Mouse (Mus musculus) MEL (cell line): ENCODE results near the gene Ptprf. TPM values are rescaled to one million over a fixed set of nuclear protein-coding genes. Genes with fewer than 3 reads are reported as not detected.
A peak's percentile ranks its signal among the peaks of the same experiment; 100 is the strongest.

Experiments used
- DNase-seq: peaks from one replicate; pipeline ENCODE4 v3.0.0; 2011; ENCODE audit warnings: low read depth, low spot score
- H3K27ac ChIP-seq: 2 replicates; pipeline ENCODE4 v1.5.1; 2012; ENCODE audit warnings: low read depth, mild to moderate bottlenecking, control low read depth, low read length, moderate library complexity; ENCODE audit not compliant: control insufficient read depth
- H3K27me3 ChIP-seq, 2 experiments: fragments of 150-350 bp in 1 of 2; sonication (generic) in 1 of 2; 2 replicates each; pipeline ENCODE4 v1.6.1; 2012; ENCODE audit warnings: low read length in 2 of 2, mild to moderate bottlenecking in 2 of 2, improper control_type of control experiment in 1 of 2, moderate library complexity in 1 of 2; ENCODE audit not compliant: insufficient read depth in 2 of 2, control insufficient read depth in 1 of 2
- H3K36me3 ChIP-seq, 2 experiments: 2 replicates each; pipeline ENCODE4 v1.6.1; 2012 to 2014; ENCODE audit warnings: low read length in 2 of 2, improper control_type of control experiment in 1 of 2, inconsistent platforms in 1 of 2, mild to moderate bottlenecking in 1 of 2; ENCODE audit not compliant: insufficient read depth in 2 of 2, control insufficient read depth in 1 of 2
- H3K4me1 ChIP-seq, 2 experiments: fragments of 150-350 bp in 1 of 2; sonication (generic) in 1 of 2; 2 replicates each; pipeline ENCODE4 v1.6.1; 2012; ENCODE audit warnings: low read length in 2 of 2, improper control_type of control experiment in 1 of 2, mild to moderate bottlenecking in 1 of 2; ENCODE audit not compliant: insufficient read depth in 2 of 2, control insufficient read depth in 1 of 2
- H3K4me3 ChIP-seq, 2 experiments: fragments of 150-350 bp in 1 of 2; sonication (generic) in 1 of 2; 2 replicates each; pipeline ENCODE4 v1.5.1; 2012; ENCODE audit warnings: low read depth in 2 of 2, low read length in 2 of 2, mild to moderate bottlenecking in 2 of 2, moderate library complexity in 2 of 2, control low read depth in 1 of 2, improper control_type of control experiment in 1 of 2; ENCODE audit not compliant: control insufficient read depth in 1 of 2, insufficient read depth in 1 of 2
- H3K79me2 ChIP-seq: 2 replicates; pipeline ENCODE4 v1.6.1; 2012; ENCODE audit warnings: mild to moderate bottlenecking, low read length, moderate library complexity; ENCODE audit not compliant: control insufficient read depth, poor library complexity, insufficient read depth
- H3K9ac ChIP-seq: 2 replicates; pipeline ENCODE4 v1.6.1; 2012; ENCODE audit warnings: low read depth, mild to moderate bottlenecking, control low read depth, low read length, moderate library complexity; ENCODE audit not compliant: control insufficient read depth, poor library complexity, severe bottlenecking
- H3K9me3 ChIP-seq: fragments of 150-350 bp; sonication (generic); replicated peaks from 2 replicates; pipeline ENCODE4 v1.6.1; 2012; ENCODE audit warnings: mild to moderate bottlenecking, low read length, improper control_type of control experiment, moderate library complexity; ENCODE audit not compliant: insufficient read depth
- CHD1 ChIP-seq: IDR thresholded peaks from 2 replicates; pipeline ENCODE4 v1.6.1; 2012; ENCODE audit warnings: low read depth, mild to moderate bottlenecking, inconsistent platforms, low read length, improper control_type of control experiment
- CTCF ChIP-seq, 3 experiments: IDR thresholded peaks in 2 of 3; conservative IDR thresholded peaks in 1 of 3; 2 replicates each; pipeline ENCODE4 v1.5.1; 2011 to 2012; ENCODE audit warnings: low read length in 3 of 3, low read depth in 2 of 3, mild to moderate bottlenecking in 2 of 3, improper control_type of control experiment in 1 of 3, inconsistent platforms in 1 of 3, mixed read lengths in 1 of 3, moderate library complexity in 1 of 3; ENCODE audit not compliant: control insufficient read depth in 1 of 3, insufficient read depth in 1 of 3, poor library complexity in 1 of 3, severe bottlenecking in 1 of 3
- E2F4 ChIP-seq: IDR thresholded peaks from 2 replicates; pipeline ENCODE4 v1.6.1; 2011; ENCODE audit warnings: low read depth, low read length, improper control_type of control experiment, borderline replicate concordance
- ELF1 ChIP-seq: IDR thresholded peaks from 2 replicates; pipeline ENCODE4 v1.6.1; 2014; ENCODE audit warnings: low read depth, mild to moderate bottlenecking, inconsistent platforms, low read length, improper control_type of control experiment, moderate library complexity
- EP300 ChIP-seq, 2 experiments: IDR thresholded peaks; 2 replicates each; pipeline ENCODE4 v1.6.1; 2011; ENCODE audit warnings: improper control_type of control experiment in 2 of 2, low read length in 2 of 2, low read depth in 1 of 2, mild to moderate bottlenecking in 1 of 2
- ETS1 ChIP-seq: IDR thresholded peaks from 2 replicates; pipeline ENCODE4 v1.6.1; 2012; ENCODE audit warnings: low read depth, mild to moderate bottlenecking, inconsistent platforms, low read length, improper control_type of control experiment, moderate library complexity
- GATA1 ChIP-seq: IDR thresholded peaks from 2 replicates; pipeline ENCODE4 v1.6.1; 2011; ENCODE audit warnings: low read depth, low read length, improper control_type of control experiment
- HCFC1 ChIP-seq: IDR thresholded peaks from 2 replicates; pipeline ENCODE4 v1.6.1; 2012; ENCODE audit warnings: low read depth, mild to moderate bottlenecking, inconsistent platforms, low read length, improper control_type of control experiment, moderate library complexity
- KAT2A ChIP-seq: conservative IDR thresholded peaks from 2 replicates; pipeline ENCODE4 v1.6.1; 2012; ENCODE audit warnings: low read depth, low read length, improper control_type of control experiment, inconsistent platforms
- MAFK ChIP-seq: IDR thresholded peaks from 2 replicates; pipeline ENCODE4 v1.6.1; 2011; ENCODE audit warnings: low read depth, mild to moderate bottlenecking, low read length, improper control_type of control experiment, borderline replicate concordance
- MAX ChIP-seq: IDR thresholded peaks from 2 replicates; pipeline ENCODE4 v1.6.1; 2011; ENCODE audit warnings: low read length, improper control_type of control experiment
- MEF2A ChIP-seq: IDR thresholded peaks from 2 replicates; pipeline ENCODE4 v1.6.1; 2014; ENCODE audit warnings: low read depth, mild to moderate bottlenecking, inconsistent platforms, low read length, improper control_type of control experiment; ENCODE audit not compliant: poor library complexity, insufficient replicate concordance, severe bottlenecking; ENCODE audit errors: extremely low read depth
- MXI1 ChIP-seq: IDR thresholded peaks from 2 replicates; pipeline ENCODE4 v1.6.1; 2011; ENCODE audit warnings: mild to moderate bottlenecking, low read depth, low read length, improper control_type of control experiment
- MYB ChIP-seq: IDR thresholded peaks from 2 replicates; pipeline ENCODE4 v1.6.1; 2011; ENCODE audit warnings: mild to moderate bottlenecking, low read depth, low read length, improper control_type of control experiment
- MYC ChIP-seq: IDR thresholded peaks from 2 replicates; pipeline ENCODE4 v1.6.1; 2011; ENCODE audit warnings: low read depth, mild to moderate bottlenecking, low read length, improper control_type of control experiment, moderate library complexity
- NELFE ChIP-seq: IDR thresholded peaks from 2 replicates; pipeline ENCODE4 v1.6.1; 2011; ENCODE audit warnings: low read depth, low read length, improper control_type of control experiment
- NRF1 ChIP-seq: IDR thresholded peaks from 2 replicates; pipeline ENCODE4 v1.6.1; 2014; ENCODE audit warnings: low read depth, mild to moderate bottlenecking, inconsistent platforms, low read length, improper control_type of control experiment, moderate library complexity; ENCODE audit not compliant: poor library complexity, insufficient read depth, severe bottlenecking
- POLR2A ChIP-seq, 2 experiments: IDR thresholded peaks; 2 replicates each; pipeline ENCODE4 v1.6.1; 2011 to 2012; ENCODE audit warnings: low read length in 2 of 2, mild to moderate bottlenecking in 2 of 2, control low read depth in 1 of 2, improper control_type of control experiment in 1 of 2, low read depth in 1 of 2, moderate library complexity in 1 of 2; ENCODE audit not compliant: control insufficient read depth in 1 of 2, insufficient read depth in 1 of 2, poor library complexity in 1 of 2
- POLR2AphosphoS2 ChIP-seq: IDR thresholded peaks from 2 replicates; pipeline ENCODE4 v1.6.1; 2011; ENCODE audit warnings: low read length, improper control_type of control experiment
- POLR2AphosphoS5 ChIP-seq: IDR thresholded peaks from 2 replicates; pipeline ENCODE4 v1.6.1; 2012; ENCODE audit warnings: low read depth, borderline replicate concordance, mild to moderate bottlenecking, inconsistent platforms, low read length, moderate library complexity, mixed read lengths
- RAD21 ChIP-seq: IDR thresholded peaks from 2 replicates; pipeline ENCODE4 v1.6.1; 2011; ENCODE audit warnings: mild to moderate bottlenecking, low read depth, low read length, improper control_type of control experiment
- RCOR1 ChIP-seq: IDR thresholded peaks from 2 replicates; pipeline ENCODE4 v1.6.1; 2012; ENCODE audit warnings: low read depth, mild to moderate bottlenecking, inconsistent platforms, low read length, improper control_type of control experiment
- SIN3A ChIP-seq: IDR thresholded peaks from 2 replicates; pipeline ENCODE4 v1.6.1; 2012; ENCODE audit warnings: low read length, improper control_type of control experiment, inconsistent platforms
- SMC3 ChIP-seq: IDR thresholded peaks from 2 replicates; pipeline ENCODE4 v1.6.1; 2011; ENCODE audit warnings: low read depth, low read length, improper control_type of control experiment
- TBP ChIP-seq: IDR thresholded peaks from 2 replicates; pipeline ENCODE4 v1.8.0; 2011; ENCODE audit warnings: low read depth, low read length, improper control_type of control experiment
- UBTF ChIP-seq: IDR thresholded peaks from 2 replicates; pipeline ENCODE4 v1.6.1; 2012; ENCODE audit warnings: low read depth, mild to moderate bottlenecking, inconsistent platforms, low read length, improper control_type of control experiment, moderate library complexity, borderline replicate concordance; ENCODE audit not compliant: insufficient read depth
- USF1 ChIP-seq: IDR thresholded peaks from 2 replicates; pipeline ENCODE4 v1.6.1; 2014; ENCODE audit warnings: low read depth, mild to moderate bottlenecking, inconsistent platforms, low read length, improper control_type of control experiment, moderate library complexity
- USF2 ChIP-seq, 2 experiments: IDR thresholded peaks; 2 replicates each; pipeline ENCODE4 v1.6.1; 2011 to 2012; ENCODE audit warnings: improper control_type of control experiment in 2 of 2, low read length in 2 of 2, borderline replicate concordance in 1 of 2, inconsistent platforms in 1 of 2, low read depth in 1 of 2, mild to moderate bottlenecking in 1 of 2; ENCODE audit not compliant: insufficient read depth in 1 of 2
- ZC3H11A ChIP-seq: IDR thresholded peaks from 2 replicates; pipeline ENCODE4 v1.6.1; 2012; ENCODE audit warnings: low read depth, mild to moderate bottlenecking, inconsistent platforms, low read length, improper control_type of control experiment
- ZMIZ1 ChIP-seq: IDR thresholded peaks from 2 replicates; pipeline ENCODE4 v1.6.1; 2012; ENCODE audit warnings: low read depth, mild to moderate bottlenecking, inconsistent platforms, low read length, improper control_type of control experiment, moderate library complexity
- ZNF384 ChIP-seq: IDR thresholded peaks from 2 replicates; pipeline ENCODE4 v1.6.1; 2012; ENCODE audit warnings: low read depth, mild to moderate bottlenecking, inconsistent platforms, low read length, improper control_type of control experiment
- polyA plus RNA-seq, 2 experiments: library from polyadenylated mRNA; stranded (reverse) in 1 of 2; unstranded in 1 of 2; fragments of >175 nt in 1 of 2; fragments of >200 nt in 1 of 2; gene quantifications; 2 replicates each; pipeline versions ENCODE4 v1.2.1 to v1.2.4; 2012; ENCODE audit warnings: low replicate concordance in 2 of 2, low read depth in 1 of 2; ENCODE audit not compliant: insufficient read length in 2 of 2, insufficient read depth in 1 of 2, missing spikeins in 1 of 2
- total RNA-seq: library from RNA; depleted of rRNA; stranded (reverse); fragments of 300-350 nt; gene quantifications from 2 replicates; pipeline ENCODE4 v1.2.3, GENCODE M21; 2012

Ptprf gene
- total and polyA plus RNA-seq, 3 experiments: 0.04 TPM; not detected in 2

DNA sequence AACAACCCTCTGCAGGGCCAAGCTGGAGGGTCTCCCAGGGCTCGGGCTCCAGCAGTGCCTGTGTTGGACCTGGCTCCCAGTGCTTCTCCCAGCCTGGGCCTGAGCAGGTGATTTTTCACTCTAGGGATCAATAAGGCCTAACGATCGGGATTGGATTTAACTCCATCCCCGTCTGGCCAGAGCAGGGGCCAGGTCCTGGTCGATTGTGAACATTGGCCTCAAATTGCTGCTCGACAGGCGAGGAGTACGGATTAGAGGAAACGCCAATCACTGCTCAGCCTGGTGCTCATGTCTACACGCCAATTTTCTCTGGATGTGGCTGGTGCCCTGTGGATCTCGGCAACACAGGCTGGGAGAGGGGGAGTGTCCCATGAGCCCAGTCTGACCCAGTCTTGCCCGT lies 63.8 kb downstream of the Ptprf start:
- Histone ChIP-seq H3K9me3 (no peaks in the 10 kb centered on the region), H3K4me1 (no peaks in the 10 kb centered on the region), H3K4me3 (no peak overlapping the region), H3K9ac (no peak overlapping the region), H3K27me3 (no peaks in the 10 kb centered on the region), H3K36me3 (no peaks in the 10 kb centered on the region), H3K79me2 (no peaks in the 10 kb centered on the region), H3K27ac (no peak overlapping the region)
- DNase-seq: no peak
- TF ChIP-seq RAD21 (no peak), MYC (no peak), KAT2A (no peak), NRF1 (no peak), TBP (no peak), USF2 (IDR thresholded peaks at IDR 0.05; ENCODE audit: borderline replicate concordance in 1 of 2, insufficient read depth in 1 of 2, low read depth in 1 of 2, low read length in 2 of 2) (no peak), MXI1 (no peak), MYB (no peak)

GRCm38 (mm10) chr4:118221261-118221660 lies 69.9 kb downstream of the Ptprf start:
- DNase-seq: peak; percentile 62
- H3K36me3 ChIP-seq: no peaks in the 10 kb centered on the region
- H3K27ac ChIP-seq: no peak overlapping the region
- peaks cover 0 to 4% of the 10 kb centered on the region in 2 experiments; a peak in 1 of 4 replicates for H3K4me1 ChIP-seq
- no peaks in the 10 kb centered on the region for H3K79me2 ChIP-seq
- no peak overlapping the region for H3K4me3 ChIP-seq
- H3K27me3 ChIP-seq: no peaks in the 10 kb centered on the region
- no peaks in the 10 kb centered on the region for H3K9me3 ChIP-seq
- H3K9ac ChIP-seq: no peak overlapping the region
- TF ChIP-seq ZMIZ1: no peak
- no peak for TF ChIP-seq SIN3A
- no peak for TF ChIP-seq MYB
- peak; percentile 51 for TF ChIP-seq SMC3
- TF ChIP-seq POLR2A (IDR thresholded peaks at IDR 0.05; ENCODE audit: control insufficient read depth in 1 of 2, insufficient read depth in 1 of 2, low read depth in 1 of 2, low read length in 2 of 2, poor library complexity in 1 of 2): no peak
- TF ChIP-seq CHD1: no peak
- no peak for TF ChIP-seq HCFC1
- no peak for TF ChIP-seq ETS1
- no peak for TF ChIP-seq MEF2A
- TF ChIP-seq MXI1: no peak
- no peak for TF ChIP-seq POLR2AphosphoS2
- TF ChIP-seq ZC3H11A: no peak
- no peak for TF ChIP-seq MAX
- no peak for TF ChIP-seq EP300 (IDR thresholded peaks at IDR 0.05; ENCODE audit: low read depth in 1 of 2, low read length in 2 of 2)
- TF ChIP-seq E2F4: no peak
- no peak for TF ChIP-seq UBTF
- no peak for TF ChIP-seq KAT2A
- TF ChIP-seq POLR2AphosphoS5: no peak
- no peak for TF ChIP-seq MYC
- no peak for TF ChIP-seq ELF1
- no peak for TF ChIP-seq TBP
- 0 out of 2 replicates have a peak, but pooled peaks have one; percentile 12 for TF ChIP-seq GATA1
- TF ChIP-seq RCOR1: no peak
- no peak for TF ChIP-seq NELFE
- TF ChIP-seq NRF1: no peak
- peak; percentile 25 for TF ChIP-seq RAD21
- TF ChIP-seq ZNF384: no peak
- no peak for TF ChIP-seq MAFK
- TF ChIP-seq USF1: no peak
- TF ChIP-seq CTCF (IDR thresholded peaks at IDR 0.05 in 2 of 3, conservative IDR thresholded peaks at IDR 0.05 in 1 of 3; ENCODE audit: control insufficient read depth in 1 of 3, insufficient read depth in 1 of 3, low read depth in 2 of 3, low read length in 3 of 3, poor library complexity in 1 of 3, severe bottlenecking in 1 of 3): peak in 2 of 3 experiments; percentile 37 to 57; a peak in 3 of 6 replicates
